Mouse (Mus musculus) limb, embryonic 14.5 days (tissue): ENCODE measurements around the gene Glod4. TPM values are rescaled to one million over a fixed set of nuclear protein-coding genes. Genes with fewer than 3 reads are reported as not detected.

Source experiments
- ATAC-seq: fragments of 200-750 bp; cut with Nextera tagmentation; 2 replicates; pipeline ENCODE4 v1.8.0; 2017; ENCODE audit warnings: low read depth, moderate number of reproducible peaks, moderate TSS enrichment; ENCODE audit not compliant: low FRiP score
- DNase-seq: peaks from one replicate; pipeline ENCODE4 v3.0.0-alpha.2; 2015; ENCODE audit warnings: low spot score
- H3K27ac ChIP-seq: fragments of 300-500 bp; sonication (generic); replicated peaks from 2 replicates; pipeline ENCODE4 v1.5.1; 2014; ENCODE audit warnings: low read depth, mild to moderate bottlenecking, low read length, moderate library complexity, mixed read lengths
- H3K27me3 ChIP-seq: fragments of 300-500 bp; sonication (generic); 2 replicates; pipeline ENCODE4 v1.6.1; 2014; ENCODE audit warnings: low read length, mixed read lengths; ENCODE audit not compliant: control insufficient read depth, insufficient read depth
- H3K36me3 ChIP-seq: fragments of 300-500 bp; sonication (generic); 2 replicates; pipeline ENCODE4 v1.6.1; 2014; ENCODE audit warnings: mild to moderate bottlenecking, low read length, moderate library complexity, mixed read lengths; ENCODE audit not compliant: control insufficient read depth, insufficient read depth
- H3K4me1 ChIP-seq: fragments of 300-500 bp; sonication (generic); 2 replicates; pipeline ENCODE4 v1.6.1; 2014; ENCODE audit warnings: antibody characterized with exemption, low read length, mixed read lengths; ENCODE audit not compliant: control insufficient read depth, insufficient read depth
- H3K4me2 ChIP-seq: fragments of 300-500 bp; sonication (generic); replicated peaks from 2 replicates; pipeline ENCODE4 v1.6.1; 2014; ENCODE audit warnings: low read depth, mild to moderate bottlenecking, low read length, moderate library complexity; ENCODE audit not compliant: severe bottlenecking
- H3K4me3 ChIP-seq: fragments of 300-500 bp; sonication (generic); replicated peaks from 2 replicates; pipeline ENCODE4 v1.5.1; 2014; ENCODE audit warnings: low read length
- H3K9ac ChIP-seq: fragments of 300-500 bp; sonication (generic); 2 replicates; pipeline ENCODE4 v1.6.1; 2014; ENCODE audit warnings: mild to moderate bottlenecking, low read depth, low read length, moderate library complexity; ENCODE audit not compliant: severe bottlenecking
- H3K9me3 ChIP-seq: fragments of 300-500 bp; sonication (generic); 2 replicates; pipeline ENCODE4 v1.6.1; 2016; ENCODE audit warnings: low read length; ENCODE audit not compliant: control insufficient read depth
- POLR2A ChIP-seq: fragments of 200-500 bp; IDR thresholded peaks from 2 replicates; pipeline ENCODE4 v1.8.0; 2012; ENCODE audit warnings: inconsistent platforms, mild to moderate bottlenecking, moderate library complexity, borderline replicate concordance; ENCODE audit not compliant: insufficient read depth, insufficient read length; ENCODE audit errors: extremely low read depth
- WGBS: fragments of 180-500 bp; shearing (Covaris S2); extraction: QIAGEN DNeasy Blood & Tissue Kit; methylation state at CpG from one replicate; pipeline ENCODE4 v1.1.7; 2014; 5-methylcytosine and 5-hydroxymethylcytosine counted together
- polyA plus RNA-seq, 2 experiments: library from polyadenylated mRNA; depleted of rRNA in 1 of 2; stranded (reverse) in 1 of 2; unstranded in 1 of 2; fragments of >200 nt; fragmentation: Nextera tagmentation in 1 of 2; extraction: Ambion mirVana in 1 of 2; gene quantifications; 2 replicates each; pipeline versions ENCODE4 v1.2.1 to v1.2.3; 2012 to 2014

Glod4 gene
- polyA plus RNA-seq, 2 experiments = 56.2 to 140 TPM

- no peak for TF ChIP-seq POLR2A
- H3K4me2 ChIP-seq = no peak overlapping the region
- no peak overlapping the region for H3K4me3 ChIP-seq
- H3K27me3 ChIP-seq = no peaks in the 10 kb centered on the region
- ATAC-seq = no peak
- no peaks in the 10 kb centered on the region for H3K9me3 ChIP-seq
- peaks cover 29% of the 10 kb centered on the region for H3K36me3 ChIP-seq
- H3K9ac ChIP-seq = no peak overlapping the region
- WGBS = 59% methylated on average over 7 of the region's 7 CpGs
- no peak overlapping the region for H3K27ac ChIP-seq
- no peak for DNase-seq
- peaks cover 5% of the 10 kb centered on the region; the same call in 1 of the 2 replicates for H3K4me1 ChIP-seq
These were observed 24.0 kb upstream of the Glod4 start for GRCm38 (mm10) chr11:76267550-76267949.

- H3K9me3 ChIP-seq = no peaks in the 10 kb centered on the region
- no peak overlapping the region for H3K4me3 ChIP-seq
- 16% methylated on average over 19 of the region's 19 CpGs for WGBS
- no peaks in the 10 kb centered on the region for H3K27me3 ChIP-seq
- DNase-seq (no peak), ATAC-seq (no peak)
- no peak for TF ChIP-seq POLR2A
- H3K9ac ChIP-seq = no peak overlapping the region
- peaks cover 35% of the 10 kb centered on the region for H3K36me3 ChIP-seq
- H3K4me2 ChIP-seq = no peak overlapping the region
- peaks cover 5% of the 10 kb centered on the region; the same call in 1 of the 2 replicates for H3K4me1 ChIP-seq
- no peak overlapping the region for H3K27ac ChIP-seq
These were observed 19.3 kb upstream of the Glod4 start for GRCm38 (mm10) chr11:76262611-76263351.

- no peak for ATAC-seq
- whole genome bisulfite sequencing = 83% methylated on average over 12 of the region's 12 CpGs
- H3K9me3 ChIP-seq = no peaks in the 10 kb centered on the region
- H3K27ac ChIP-seq = no peak overlapping the region
- no peaks in the 10 kb centered on the region for H3K27me3 ChIP-seq
- peaks cover 10% of the 10 kb centered on the region; the same call in 1 of the 2 replicates for H3K4me1 ChIP-seq
- H3K36me3 ChIP-seq = peaks cover 38% of the 10 kb centered on the region
- no peak overlapping the region for H3K4me2 ChIP-seq
- no peak for DNase-seq
- TF ChIP-seq POLR2A = no peak
- no peak overlapping the region; the same call in 1 of the 2 replicates for H3K9ac ChIP-seq
- H3K4me3 ChIP-seq = no peak overlapping the region
These were observed 17.7 kb upstream of the Glod4 start for GRCm38 (mm10) chr11:76261224-76261623.

GRCm38 (mm10) chr11:76260208-76261050 lies 16.9 kb upstream of the Glod4 start:
- H3K27ac ChIP-seq = no peak overlapping the region
- peaks cover 38% of the 10 kb centered on the region for H3K36me3 ChIP-seq
- TF ChIP-seq POLR2A = no peak
- H3K4me2 ChIP-seq = no peak overlapping the region
- no peak overlapping the region for H3K4me3 ChIP-seq
- H3K9ac ChIP-seq = no peak overlapping the region
- H3K4me1 ChIP-seq = peaks cover 16% of the 10 kb centered on the region
- DNase-seq (no peak), ATAC-seq (no peak)
- WGBS = 68% methylated on average over 10 of the region's 10 CpGs
- H3K9me3 ChIP-seq = no peaks in the 10 kb centered on the region
- no peaks in the 10 kb centered on the region for H3K27me3 ChIP-seq

GRCm38 (mm10) chr11:76258511-76258910 lies 15.0 kb upstream of the Glod4 start:
- Histone ChIP-seq H3K4me3 (no peak overlapping the region), H3K4me2 (no peak overlapping the region), H3K9me3 (no peaks in the 10 kb centered on the region), H3K36me3 (peaks cover 40% of the 10 kb centered on the region), H3K9ac (no peak overlapping the region), H3K27me3 (no peaks in the 10 kb centered on the region), H3K4me1 (peaks cover 18% of the 10 kb centered on the region), H3K27ac (no peak overlapping the region)
- ATAC-seq = no peak
- TF ChIP-seq POLR2A = no peak
- 86% methylated on average over 6 of the region's 6 CpGs for WGBS
- DNase-seq = no peak
